Mouse (Mus musculus): ENCODE results near the gene Gm13769. TPM values are rescaled to one million over a fixed set of nuclear protein-coding genes. Genes with fewer than 3 reads are reported as not detected.
"Not testable (repeated sequence)": the region's sequence is repeated elsewhere in the genome, so short reads cannot be mapped to it uniquely, and the experiment has no call there.

Gm13769 gene
- not detected in 2 replicates for total RNA-seq (2017)

DNA sequence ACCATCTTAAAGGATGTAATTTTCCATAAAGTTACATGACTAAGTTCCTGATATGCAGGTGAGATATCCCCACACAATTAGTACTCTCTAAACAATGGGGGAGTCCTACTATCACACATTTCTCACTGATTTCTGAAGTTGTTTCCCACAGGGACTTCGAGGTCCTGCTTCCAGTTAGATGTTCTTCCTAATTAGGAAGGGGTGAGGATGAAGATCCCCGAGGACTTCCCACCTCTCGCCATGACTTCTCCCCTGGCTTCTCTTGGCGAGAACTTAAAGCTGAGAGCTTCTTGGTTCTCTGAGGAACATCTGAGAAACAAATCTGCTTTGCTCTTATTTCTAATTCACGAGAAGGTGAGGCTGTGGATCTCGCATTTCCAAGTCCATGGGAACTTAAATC, at the start of gene Gm13769:
TSS of gene Gm13769 (plus strand) at position 301 of the 400 bp plus-strand sequence.
- ATAC-seq (replicated peaks in 1 of 2; ENCODE audit: insufficient read depth in 1 of 2, low FRiP score in 2 of 2, low TSS enrichment in 1 of 2, low read depth in 1 of 2, poor library complexity in 2 of 2, severe bottlenecking in 2 of 2), result not testable (repeated sequence)

DNA sequence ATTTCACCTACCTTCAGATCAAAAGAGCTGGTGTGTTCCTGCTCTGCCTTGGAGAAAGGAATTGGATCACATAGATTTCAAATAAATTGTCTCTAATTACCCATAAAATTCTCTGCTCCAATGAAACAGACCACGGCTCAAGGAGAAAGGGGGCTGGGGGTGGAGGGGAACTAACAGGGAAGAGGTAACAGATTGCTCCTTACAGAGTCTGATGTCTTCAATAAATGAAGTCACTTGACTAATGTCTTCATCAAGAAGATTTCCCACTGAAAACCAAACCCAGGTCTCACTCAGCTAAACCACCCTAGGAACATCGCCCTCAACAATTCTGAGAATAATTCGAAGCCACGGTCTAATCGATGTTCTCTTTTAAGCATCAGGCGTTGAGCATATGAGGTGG, 29.3 kb upstream of the Gm13769 start, which contains the start of gene Olfr1272:
TSS of gene Olfr1272 (minus strand) at position 101 of the 400 bp plus-strand sequence.
- no peak for ATAC-seq (replicated peaks in 1 of 2; ENCODE audit: insufficient read depth in 1 of 2, low FRiP score in 2 of 2, low TSS enrichment in 1 of 2, low read depth in 1 of 2, poor library complexity in 2 of 2, severe bottlenecking in 2 of 2)

DNA sequence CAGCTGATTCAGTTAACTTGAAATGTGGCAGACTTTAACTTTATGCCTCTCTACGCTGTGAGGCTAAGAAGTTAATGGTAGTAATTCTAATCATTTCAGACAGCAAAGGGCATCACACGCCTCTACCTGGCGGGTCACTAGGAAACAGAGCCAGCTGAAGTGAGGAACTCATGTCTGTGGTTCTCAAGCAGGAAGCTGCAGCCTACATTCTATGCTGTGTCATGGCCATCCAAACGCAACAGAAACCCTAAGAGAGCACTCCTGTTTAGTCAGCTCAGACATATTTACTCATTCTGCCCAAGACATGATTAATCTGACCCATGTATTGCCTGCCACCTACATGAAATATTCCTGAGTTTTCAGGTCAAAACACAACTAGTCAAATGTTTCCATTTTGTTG, 24.7 kb downstream of the Gm13769 start:
- peak; percentile 72 to 85 for ATAC-seq (replicated peaks in 1 of 2; ENCODE audit: insufficient read depth in 1 of 2, low FRiP score in 2 of 2, low TSS enrichment in 1 of 2, low read depth in 1 of 2, poor library complexity in 2 of 2, severe bottlenecking in 2 of 2)

DNA sequence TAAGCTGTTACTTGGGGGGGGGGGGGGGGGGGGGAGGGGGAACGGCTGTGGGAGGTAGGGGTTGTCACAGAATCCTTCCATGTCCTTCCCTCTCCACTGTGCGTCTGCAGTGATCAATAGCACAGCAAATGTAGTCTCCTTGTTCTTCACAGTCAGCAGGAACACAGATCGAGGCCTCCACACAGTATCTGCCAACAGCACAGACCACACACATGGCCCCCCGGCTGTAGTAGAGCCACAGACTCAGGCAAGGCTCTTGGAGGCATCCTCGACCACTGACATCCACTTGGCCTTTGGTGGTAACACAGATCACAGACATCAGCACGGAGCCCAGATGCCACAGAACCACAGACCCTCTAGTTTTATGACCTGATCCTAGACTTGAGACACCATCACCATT, 29.0 kb downstream of the Gm13769 start:
- ATAC-seq (replicated peaks in 1 of 2; ENCODE audit: insufficient read depth in 1 of 2, low FRiP score in 2 of 2, low TSS enrichment in 1 of 2, low read depth in 1 of 2, poor library complexity in 2 of 2, severe bottlenecking in 2 of 2), result not testable (repeated sequence)

DNA sequence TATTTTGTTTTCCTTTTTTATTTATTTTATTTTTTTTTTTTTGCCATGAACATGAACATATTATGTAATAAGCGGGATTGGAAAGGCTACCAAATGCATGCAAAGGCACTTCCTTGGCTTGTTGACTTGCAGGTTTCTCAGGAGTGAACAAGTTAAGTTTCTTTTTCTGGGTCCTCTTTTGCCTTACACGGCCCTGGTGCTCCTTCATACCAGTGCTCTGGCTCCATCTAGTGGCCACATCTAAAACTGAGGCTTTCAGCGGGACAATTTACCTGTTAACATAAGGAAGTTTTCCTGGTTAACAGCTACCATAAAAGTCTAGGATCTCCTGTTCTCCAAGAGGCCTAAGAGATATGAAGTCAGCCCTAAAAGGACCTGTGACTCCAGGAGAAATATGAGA, 29.5 kb downstream of the Gm13769 start:
- peak; percentile 81 to 84 for ATAC-seq (replicated peaks in 1 of 2; ENCODE audit: insufficient read depth in 1 of 2, low FRiP score in 2 of 2, low TSS enrichment in 1 of 2, low read depth in 1 of 2, poor library complexity in 2 of 2, severe bottlenecking in 2 of 2)

DNA sequence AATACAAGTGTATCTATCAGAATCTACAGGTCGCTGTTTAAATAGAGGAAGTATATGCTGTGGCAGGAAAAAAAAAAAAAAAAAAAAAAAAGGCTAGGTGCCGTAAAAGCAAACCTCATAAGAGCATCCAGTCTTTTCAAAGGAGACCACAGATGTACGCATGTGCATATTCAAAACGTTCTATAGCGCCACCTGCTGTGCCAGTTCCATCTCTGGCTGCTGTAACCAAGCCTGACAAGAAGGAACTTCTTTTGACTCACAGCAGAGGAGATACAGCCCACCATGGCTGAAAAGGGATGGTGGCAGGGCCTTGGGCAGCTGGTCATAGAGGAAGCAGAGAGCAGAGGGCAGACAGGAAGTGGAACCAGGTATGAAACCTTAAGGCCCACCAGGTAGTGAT, 37.2 kb downstream of the Gm13769 start:
- peak; percentile 67 to 92 for ATAC-seq (replicated peaks in 1 of 2; ENCODE audit: insufficient read depth in 1 of 2, low FRiP score in 2 of 2, low TSS enrichment in 1 of 2, low read depth in 1 of 2, poor library complexity in 2 of 2, severe bottlenecking in 2 of 2)

DNA sequence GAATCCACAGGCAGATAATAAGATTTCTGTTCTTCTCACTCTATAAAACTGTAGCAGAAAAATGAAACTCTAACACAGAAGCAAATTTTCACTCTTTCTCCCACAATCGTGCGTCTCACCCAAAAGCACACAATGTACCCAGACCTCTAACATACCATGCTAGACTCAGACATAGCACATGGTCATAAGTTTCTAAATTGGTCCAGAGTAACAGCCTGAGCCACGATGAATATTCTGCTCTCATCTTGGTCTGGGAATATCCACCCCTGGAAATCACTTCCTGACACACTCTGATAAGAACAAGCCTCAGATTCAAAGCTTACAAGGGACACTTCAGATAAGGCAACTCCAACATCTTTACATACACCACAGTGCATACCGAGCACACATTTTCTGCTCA, 38.2 kb downstream of the Gm13769 start:
- ATAC-seq (replicated peaks in 1 of 2; ENCODE audit: insufficient read depth in 1 of 2, low FRiP score in 2 of 2, low TSS enrichment in 1 of 2, low read depth in 1 of 2, poor library complexity in 2 of 2, severe bottlenecking in 2 of 2), result not testable (repeated sequence)

Other genes with a start within 250 kb of the Gm13769 start
- not detected in 2 replicates for gene Olfr1269, start 200.8 kb upstream of the Gm13769 start, total RNA-seq (2017)
- not detected in 2 replicates for gene Olfr32, start 179.9 kb upstream of the Gm13769 start, total RNA-seq (2017)
- not detected in 2 replicates for gene Olfr1270, start 169.1 kb upstream of the Gm13769 start, total RNA-seq (2017)
- 0.19 TPM in 1 of 2 replicates, not detected in the other for gene Olfr1506, start 97.7 kb upstream of the Gm13769 start, total RNA-seq (2017)
- gene Olfr142, start 64.6 kb upstream of the Gm13769 start, total RNA-seq (2017), result not detected in 2 replicates
- gene Olfr1271, start 51.2 kb upstream of the Gm13769 start, total RNA-seq (2017), result not detected in 2 replicates
- gene Olfr1272, start 29.4 kb upstream of the Gm13769 start, total RNA-seq (2017), result not detected in 2 replicates
- gene Olfr1274-ps, start 76.5 kb downstream of the Gm13769 start, total RNA-seq (2017), result not detected in 2 replicates

Data from hematopoietic stem cell, adult 5-6 weeks (primary cell).